In genomic region chr3:122566112-122566511, GRCm38 (mm10) we compare ENCODE assay signal across 18 mouse cellular contexts.
"Had no signal": no experiment of that assay in that cellular context is flagged by ENCODE, and none has a peak within 500 bp of the region (broad histone marks: within the 10 kb centered on the region; RNA-seq: fewer than 3 reads in every experiment).

No protein-coding gene starts in this region.

- H3K4me3 ChIP-seq: kidney, embryonic 15.5 days; limb, embryonic 10.5 days; limb, embryonic 13.5 days; liver, embryonic 13.5 days; lung, embryonic 15.5 days; midbrain, embryonic 10.5 days; midbrain, embryonic 13.5 days; myocyte; neural tube, embryonic 13.5 days; stomach, embryonic 15.5 days had no signal

- DNase-seq: kidney, adult 11 months; kidney, adult 8-10 months; kidney, postnatal 10 days; kidney, postnatal 36 days; liver, embryonic 13.5 days; retina, postnatal 1 day; right cerebral cortex, postnatal 25 days; spleen, adult 18-20 months; thymus, postnatal 25 days had no signal

- H3K27ac ChIP-seq: kidney, embryonic 15.5 days; limb, embryonic 10.5 days; limb, embryonic 13.5 days; liver, embryonic 13.5 days; lung, embryonic 15.5 days; midbrain, embryonic 10.5 days; midbrain, embryonic 13.5 days; neural tube, embryonic 13.5 days; stomach, embryonic 15.5 days had no signal

- H3K4me1 ChIP-seq: kidney, embryonic 15.5 days; limb, embryonic 10.5 days; limb, embryonic 13.5 days; liver, embryonic 13.5 days; lung, embryonic 15.5 days; midbrain, embryonic 13.5 days; neural tube, embryonic 13.5 days had no signal
